Mouse (Mus musculus) erythroblast, embryonic 14.5 days (primary cell): ENCODE measurements around the gene Cdkn1b.

Experiments
- GATA1 ChIP-seq: IDR thresholded peaks from 2 replicates; pipeline ENCODE4 v1.6.1; 2012; ENCODE audit warnings: low read length, inconsistent platforms, mixed read lengths
- TAL1 ChIP-seq: IDR thresholded peaks from 3 replicates; pipeline ENCODE4 v1.6.1; 2012; ENCODE audit warnings: low read length, inconsistent platforms, mixed read lengths

DNA sequence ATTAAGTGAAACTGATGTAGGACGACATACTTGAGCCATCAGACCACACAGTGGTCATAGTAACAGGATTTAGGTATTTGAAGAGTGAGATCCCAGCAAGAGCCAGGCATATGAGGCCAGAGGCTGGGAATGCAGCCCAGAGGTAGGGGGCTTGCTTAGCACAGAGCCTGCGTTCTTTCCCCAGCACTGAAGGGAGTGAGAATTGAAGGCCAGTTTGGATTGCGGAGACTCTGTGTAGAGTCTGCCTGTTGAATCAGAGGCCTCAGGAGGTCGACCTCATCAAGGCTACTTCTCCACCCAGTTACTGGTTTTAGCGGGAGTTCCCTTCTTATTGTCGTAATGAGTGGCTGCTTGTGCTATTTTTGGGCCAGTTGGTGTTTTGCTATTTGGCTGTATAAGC is 25.9 kb downstream of the Cdkn1b start:
- no peak for TF ChIP-seq TAL1
- TF ChIP-seq GATA1 = no peak
